Mouse (Mus musculus) R1 (cell line): ENCODE data around the gene Gm20388.
"Not testable (repeated sequence)": the region's sequence is repeated elsewhere in the genome, so short reads cannot be mapped to it uniquely, and the experiment has no call there.

Experiments
- DNase-seq: peaks from one replicate; pipeline ENCODE4 v3.0.0-alpha.2; 2018; ENCODE audit warnings: low read depth, low spot score

Gm20388 gene

GRCm38 (mm10) chr8:123224278-123225266 is 3313.9 kb downstream of the Gm20388 start, which contains the start of gene Cdk10:
Cdk10 (plus strand) TSS chr8:123224842.
- peak; percentile 94 for DNase-seq

- DNase-seq: no peak
Measured at GRCm38 (mm10) chr8:123228416-123228815, 3317.8 kb downstream of the Gm20388 start.

GRCm38 (mm10) chr8:123230326-123230725 is 3319.7 kb downstream of the Gm20388 start:
- not testable (repeated sequence) for DNase-seq

GRCm38 (mm10) chr8:123231742-123232141 is 3321.1 kb downstream of the Gm20388 start:
- no peak for DNase-seq

GRCm38 (mm10) chr8:123232553-123232952 is 3321.9 kb downstream of the Gm20388 start:
- no peak for DNase-seq

GRCm38 (mm10) chr8:123233300-123233699 is 3322.7 kb downstream of the Gm20388 start:
- no peak for DNase-seq

GRCm38 (mm10) chr8:123233760-123234159 is 3323.1 kb downstream of the Gm20388 start:
- no peak for DNase-seq

GRCm38 (mm10) chr8:123234918-123235519 is 3324.4 kb downstream of the Gm20388 start:
- DNase-seq: peak; percentile 56

GRCm38 (mm10) chr8:123235520-123236497 is 3325.2 kb downstream of the Gm20388 start, which contains the start of gene Spata2l:
Spata2l (minus strand) TSS chr8:123236233.
- DNase-seq: peak; percentile 94

GRCm38 (mm10) chr8:123239398-123239797 is 3328.8 kb downstream of the Gm20388 start:
- DNase-seq: no peak

GRCm38 (mm10) chr8:123242107-123242923 is 3331.7 kb downstream of the Gm20388 start:
- no peak for DNase-seq

GRCm38 (mm10) chr8:123243053-123243452 is 3332.4 kb downstream of the Gm20388 start:
- DNase-seq: no peak

- DNase-seq: no peak
Measured at GRCm38 (mm10) chr8:123244382-123244781, 3333.7 kb downstream of the Gm20388 start.

GRCm38 (mm10) chr8:123245543-123245942 is 3334.9 kb downstream of the Gm20388 start:
- peak; percentile 37 for DNase-seq

GRCm38 (mm10) chr8:123247748-123248147 is 3337.1 kb downstream of the Gm20388 start:
- no peak for DNase-seq

GRCm38 (mm10) chr8:123248596-123248995 is 3338.0 kb downstream of the Gm20388 start:
- no peak for DNase-seq

GRCm38 (mm10) chr8:123250940-123251339 is 3340.3 kb downstream of the Gm20388 start:
- no peak for DNase-seq

GRCm38 (mm10) chr8:123252925-123253324 is 3342.3 kb downstream of the Gm20388 start:
- DNase-seq: no peak

GRCm38 (mm10) chr8:123253451-123254098 is 3342.9 kb downstream of the Gm20388 start:
- peak; percentile 39 for DNase-seq
